Mouse (Mus musculus): ENCODE data around the gene Gsap.

- TF ChIP-seq CTCF (IDR thresholded peaks at IDR 0.05; ENCODE audit: low read depth, low read length) (no peak), POLR2AphosphoS5 (IDR thresholded peaks at IDR 0.05; ENCODE audit: insufficient replicate concordance, low read depth, low read length) (no peak), TAL1 (conservative IDR thresholded peaks at IDR 0.05; ENCODE audit: low read depth, low read length) (no peak), GATA1 (IDR thresholded peaks at IDR 0.05; ENCODE audit: borderline replicate concordance, low read length) (no peak)
Measured at GRCm38 (mm10) chr5:21283356-21284062, 97.5 kb downstream of the Gsap start.
